Mouse (Mus musculus) cerebellum, postnatal 4 days (tissue): Measurements from ENCODE around the gene Prl3d3.
"Not testable (repeated sequence)": the region's sequence is repeated elsewhere in the genome, so short reads cannot be mapped to it uniquely, and the experiment has no call there.

Experiments
- DNase-seq, 2 experiments: peaks; one replicate each; pipeline ENCODE4 v3.0.0; 2022; ENCODE audit warnings: low spot score in 2 of 2, mixed read lengths in 1 of 2

Gene Prl3d3

DNA sequence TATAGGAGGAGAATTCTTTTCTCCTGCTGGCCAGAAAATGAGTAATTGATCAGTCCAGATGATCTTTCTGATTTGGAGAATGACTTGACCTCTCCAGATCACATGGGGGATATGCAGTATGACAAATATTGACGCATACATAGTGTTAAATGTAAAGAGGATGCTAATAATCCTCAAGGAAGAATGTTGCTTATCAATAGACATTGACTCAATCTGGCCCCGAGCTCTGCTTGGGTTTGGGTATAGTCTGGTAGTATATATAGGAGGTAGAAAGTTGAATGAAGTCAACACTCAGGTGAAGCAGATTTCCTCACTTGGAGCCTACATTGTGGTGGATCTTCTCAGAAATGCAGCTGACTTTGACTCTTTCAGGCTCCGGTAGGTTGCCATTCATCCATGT is at the start of gene Prl3d3:
Gene Prl3d3, plus strand, starts transcription at position 301 of the 400 bp plus-strand sequence.
- not testable (repeated sequence) for DNase-seq

- DNase-seq = not testable (repeated sequence)
Observed at GRCm38 (mm10) chr13:27121398-27121797, 35.2 kb upstream of the Prl3d3 start, which contains the start of gene Prl3d2. Prl3d2 (plus strand) TSS chr13:27121698.

DNA sequence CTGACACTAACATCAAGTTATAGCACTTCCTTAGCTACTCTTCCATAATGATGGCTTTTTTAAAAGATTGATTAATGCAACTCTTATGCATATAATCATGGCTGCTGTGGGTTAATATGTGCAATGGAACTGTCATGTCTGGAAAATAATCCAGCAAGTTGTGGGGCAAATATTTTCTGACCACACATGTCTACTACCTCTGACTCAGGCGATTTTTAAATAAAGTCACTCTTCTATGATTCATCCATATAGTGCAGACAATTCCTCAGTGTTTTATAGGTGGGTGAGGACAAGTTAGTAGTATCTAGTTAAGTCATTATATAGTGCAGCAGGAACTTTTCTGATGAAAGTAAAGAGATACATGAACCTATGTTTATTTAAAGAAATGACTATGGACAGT is 8.3 kb upstream of the Prl3d3 start:
- no peak for DNase-seq

DNA sequence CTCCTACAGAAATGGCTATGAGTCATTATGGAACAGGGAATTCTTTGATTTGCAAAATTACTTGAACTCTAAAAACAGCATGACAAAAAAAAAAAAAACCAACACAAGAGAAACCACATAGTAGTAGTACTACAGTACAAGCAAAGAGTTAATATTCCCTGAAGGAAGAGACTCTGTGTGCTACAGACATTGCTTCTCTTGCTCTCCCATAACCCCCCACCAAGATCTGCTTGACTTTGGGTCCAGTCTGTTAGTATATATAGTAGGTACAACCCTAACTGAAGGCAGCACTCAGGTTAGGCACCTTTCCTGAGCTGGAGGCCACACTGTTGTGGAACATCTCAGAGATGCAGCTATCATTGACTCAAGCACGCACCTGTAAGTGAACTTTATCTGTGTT is 39.8 kb downstream of the Prl3d3 start, which contains the start of gene Prl3c1:
Gene Prl3c1, plus strand, starts transcription at position 301 of the 400 bp plus-strand sequence.
- DNase-seq = no peak
